Mouse (Mus musculus) mouse trophoblast stem cell (cell line): ENCODE results near the gene E130114P18Rik.

Experiments used
- in situ Hi-C, 2 experiments: fragments of 300-500 bp; cut with MseI, MboI; formaldehyde crosslinking; loops; 2 replicates in 1 of 2; 3 replicates in 1 of 2; pipeline ENCODE4 v1.15.1; 2025

E130114P18Rik gene

GRCm38 (mm10) chr4:97661611-97662273 is 116.1 kb downstream of the E130114P18Rik start:
- in situ Hi-C loops: no loop called here

GRCm38 (mm10) chr4:97657586-97657985 is 120.3 kb downstream of the E130114P18Rik start:
- in situ Hi-C loops: no loop called here

DNA sequence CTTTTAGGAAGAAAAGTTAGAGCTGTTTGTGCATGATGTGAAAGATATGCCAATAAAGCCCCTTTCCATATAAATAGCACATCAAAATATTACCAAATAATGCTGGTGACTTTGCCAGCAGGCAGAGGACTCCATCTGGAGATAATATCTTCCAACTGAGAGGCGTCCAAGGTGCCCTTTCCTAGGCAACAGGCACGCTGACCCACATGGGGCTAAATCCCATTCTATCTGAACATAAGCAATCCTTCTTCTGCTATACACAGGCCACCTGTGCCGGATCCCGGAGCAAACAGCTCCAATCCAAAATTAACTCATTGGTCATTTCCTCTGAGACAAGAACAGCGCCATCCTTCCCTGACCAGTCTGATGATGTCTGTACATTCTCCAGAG is 128.3 kb downstream of the E130114P18Rik start:
- in situ Hi-C loops: no loop called here

GRCm38 (mm10) chr4:97648825-97649625 is 128.9 kb downstream of the E130114P18Rik start:
- in situ Hi-C loops: no loop called here

GRCm38 (mm10) chr4:97648436-97648707 is 129.5 kb downstream of the E130114P18Rik start:
- in situ Hi-C loops: no loop called here

- in situ Hi-C loops: no loop called here
These were observed 130.0 kb downstream of the E130114P18Rik start for GRCm38 (mm10) chr4:97647700-97648435.

GRCm38 (mm10) chr4:97647236-97647635 is 130.6 kb downstream of the E130114P18Rik start:
- in situ Hi-C loops: no loop called here

DNA sequence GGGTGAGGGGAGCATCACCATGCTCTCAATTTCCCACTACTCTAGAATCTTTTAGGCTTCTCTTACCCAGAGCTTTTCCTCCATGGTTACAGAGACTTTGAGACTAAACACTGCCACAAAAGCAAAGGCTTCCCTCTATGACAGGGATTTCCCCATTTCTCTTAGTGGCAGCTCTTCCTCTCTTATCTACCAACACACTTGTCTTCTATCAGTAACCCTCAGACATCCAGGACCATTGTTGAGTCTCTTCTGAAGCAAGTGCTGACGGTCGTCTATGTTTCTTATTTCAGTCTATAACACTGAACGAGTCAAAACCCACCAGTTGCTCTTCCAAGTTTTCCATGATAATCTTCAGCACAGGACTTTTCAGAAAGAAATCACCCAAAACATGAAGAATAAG is 137.5 kb downstream of the E130114P18Rik start:
- in situ Hi-C loops: no loop called here

DNA sequence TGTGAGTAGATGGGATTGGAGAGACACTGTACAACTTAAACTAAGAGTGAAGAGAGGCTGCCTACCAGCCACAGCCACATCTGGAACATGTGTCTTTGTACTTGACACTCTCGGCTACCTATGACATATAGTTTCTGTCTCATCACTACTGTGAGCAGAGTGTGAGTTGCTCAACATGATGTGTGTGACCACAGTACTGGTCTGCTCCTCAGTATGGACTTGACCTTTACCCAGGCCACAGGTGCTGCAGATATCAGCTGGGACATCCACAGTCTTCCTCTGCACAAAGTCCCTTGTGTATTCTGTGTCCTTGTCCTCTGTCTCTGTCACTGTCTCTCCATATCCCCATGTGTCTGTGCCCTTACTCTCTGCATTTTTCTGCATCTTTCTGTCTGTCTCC is 141.3 kb downstream of the E130114P18Rik start:
- in situ Hi-C loops: no loop called here

DNA sequence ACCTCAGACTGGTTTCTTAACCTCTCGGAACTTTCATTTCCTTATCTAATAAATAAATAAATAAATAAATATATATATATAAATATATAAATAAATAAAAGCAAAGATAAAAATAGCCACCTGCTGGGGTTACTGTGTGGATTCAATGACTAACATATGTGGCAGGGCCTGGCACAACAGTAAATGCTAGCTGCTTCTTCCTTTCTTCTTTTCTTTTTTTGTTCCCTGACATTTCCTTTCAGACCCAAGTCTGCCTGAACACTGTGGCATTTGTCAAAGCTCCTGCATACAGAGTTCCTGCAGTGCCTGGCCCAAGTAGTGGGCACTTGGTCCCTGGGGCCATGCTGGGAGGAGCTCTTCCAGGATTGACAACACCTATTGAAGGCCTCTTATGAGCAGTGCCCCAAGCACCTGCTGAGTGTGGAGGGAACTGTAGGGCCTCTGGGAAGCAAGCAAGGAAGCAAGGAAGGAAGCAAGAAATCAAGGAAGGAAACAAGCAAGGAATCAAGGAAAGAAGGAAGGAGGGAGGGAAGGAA is 142.1 kb downstream of the E130114P18Rik start:
- in situ Hi-C loops: no loop called here

DNA sequence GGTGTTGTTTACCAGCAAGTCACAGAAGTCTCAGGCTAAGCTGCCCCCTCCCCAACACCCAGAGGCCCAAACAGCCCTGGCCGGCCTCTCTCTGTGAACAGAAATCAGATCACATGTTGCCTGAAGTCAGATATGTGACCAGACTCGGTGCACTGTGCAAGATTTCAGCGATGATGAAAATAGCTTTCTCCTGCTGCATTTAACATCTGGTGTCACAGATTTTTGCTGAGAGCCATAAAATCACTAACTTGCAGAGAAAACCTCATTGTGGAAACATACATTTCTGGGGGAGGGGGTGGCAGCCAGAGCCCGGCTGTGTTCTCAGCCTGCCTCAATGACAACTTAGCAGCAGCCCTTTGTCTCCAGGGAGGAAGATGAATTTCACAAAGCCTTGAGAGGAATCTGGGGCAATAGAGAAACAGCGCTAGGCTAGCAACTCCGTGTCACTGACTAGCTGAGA is 142.6 kb downstream of the E130114P18Rik start:
- in situ Hi-C loops: no loop called here

GRCm38 (mm10) chr4:97628881-97629605 is 148.8 kb downstream of the E130114P18Rik start:
- in situ Hi-C loops: no loop called here

DNA sequence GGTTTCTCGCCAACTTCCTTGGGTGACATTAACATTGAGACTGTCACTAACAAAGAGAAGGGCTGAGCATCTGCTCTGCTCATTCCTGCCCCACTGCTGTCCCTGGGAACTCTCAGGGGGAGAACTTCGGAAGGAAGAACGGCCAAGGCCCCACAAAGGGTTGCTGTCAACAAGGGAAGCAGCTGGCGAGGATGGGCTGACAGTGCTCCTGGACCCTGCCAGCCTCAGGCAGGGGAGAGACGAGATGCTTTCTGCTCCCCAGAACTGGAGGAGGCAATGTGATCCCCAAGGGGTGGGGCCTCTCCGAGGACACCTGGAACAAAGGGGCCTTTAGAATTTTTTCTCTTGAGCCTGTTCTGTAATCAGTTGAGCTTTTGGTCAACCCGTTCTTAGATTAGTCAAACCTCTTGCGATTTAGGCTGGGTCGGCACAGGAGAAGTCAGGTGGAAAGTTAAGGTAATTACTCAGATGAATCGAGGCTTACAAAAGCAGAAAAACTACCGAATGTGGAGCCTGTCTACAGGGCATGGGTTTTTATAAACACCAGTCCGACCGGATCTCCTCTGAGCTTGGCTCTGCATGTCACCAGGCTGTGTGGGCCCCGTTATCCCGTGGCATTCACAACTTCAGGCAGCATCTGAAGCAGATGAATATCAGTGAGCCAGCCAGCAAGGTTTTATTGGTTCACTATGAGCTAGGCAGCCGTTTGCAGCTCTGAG is 151.7 kb downstream of the E130114P18Rik start:
- in situ Hi-C loops: no loop called here

- in situ Hi-C loops: no loop called here
These were observed 154.7 kb downstream of the E130114P18Rik start for GRCm38 (mm10) chr4:97623165-97623564.

GRCm38 (mm10) chr4:97621731-97622130 is 156.1 kb downstream of the E130114P18Rik start:
- in situ Hi-C loops: no loop called here

DNA sequence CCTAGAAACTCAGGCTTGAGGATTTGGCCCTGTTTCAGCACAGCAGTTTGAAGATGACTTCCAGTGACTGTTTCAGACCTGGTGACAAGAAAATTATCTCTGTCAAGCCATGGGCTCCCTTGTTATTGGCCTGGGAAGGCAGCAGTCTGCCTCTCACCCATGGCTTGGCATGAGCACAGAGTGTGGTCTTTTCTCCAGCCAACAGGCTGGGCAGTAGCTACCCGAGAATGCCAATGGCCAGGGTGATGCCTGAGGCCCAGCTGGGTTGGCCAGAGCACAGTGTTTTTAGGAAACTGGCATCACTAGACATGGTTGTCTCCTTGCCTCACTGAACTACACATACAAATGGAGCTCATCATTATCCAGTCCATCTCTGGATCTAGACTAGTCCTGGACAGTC is 157.5 kb downstream of the E130114P18Rik start:
- in situ Hi-C loops: no loop called here

GRCm38 (mm10) chr4:97618668-97619373 is 159.1 kb downstream of the E130114P18Rik start:
- in situ Hi-C loops: no loop called here

GRCm38 (mm10) chr4:97615031-97615430 is 162.8 kb downstream of the E130114P18Rik start:
- in situ Hi-C loops: no loop called here

DNA sequence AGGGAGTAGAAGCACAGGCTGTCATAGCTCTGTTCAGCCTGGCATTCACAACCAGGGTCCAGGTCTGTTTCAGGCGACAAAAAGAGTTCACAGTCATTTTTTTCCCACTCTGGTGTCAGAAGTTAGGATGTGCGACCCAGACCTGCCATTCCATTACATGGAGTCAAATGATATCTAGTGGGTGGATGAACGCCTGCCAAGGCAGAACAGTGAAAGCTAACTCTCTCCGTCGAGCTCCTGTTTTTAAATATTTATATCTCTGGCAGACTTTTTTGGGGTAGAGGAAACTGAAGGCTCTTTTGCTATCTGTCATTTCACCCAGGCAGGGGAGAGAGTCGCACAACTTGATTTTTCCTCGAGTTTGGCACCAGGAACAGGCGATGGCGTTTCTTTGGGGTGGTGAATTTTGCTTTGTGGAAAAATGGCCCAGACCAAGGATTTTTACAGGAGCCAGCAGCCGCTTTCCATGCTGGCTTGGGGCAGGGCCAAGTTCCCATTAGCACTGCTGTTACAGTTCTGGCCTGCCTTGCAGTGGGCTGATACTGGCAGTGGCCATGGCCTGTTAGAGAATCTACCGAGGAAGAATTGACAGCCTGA is 166.5 kb downstream of the E130114P18Rik start:
- in situ Hi-C loops: no loop called here
